Mouse (Mus musculus) hindbrain, embryonic 16.5 days (tissue): ENCODE measurements around the gene Car15. TPM values are rescaled to one million over a fixed set of nuclear protein-coding genes. Genes with fewer than 3 reads are reported as not detected.

ENCODE experiments used
- ATAC-seq: fragments of 200-750 bp; cut with Nextera tagmentation; 2 replicates; pipeline ENCODE4 v1.8.0; 2017; ENCODE audit warnings: moderate TSS enrichment, moderate library complexity
- H3K27ac ChIP-seq: fragments of 300-500 bp; sonication (generic); 2 replicates; pipeline ENCODE4 v1.5.1; 2014; ENCODE audit warnings: low read depth, mild to moderate bottlenecking, control low read depth, low read length, moderate library complexity
- H3K27me3 ChIP-seq: fragments of 300-500 bp; sonication (generic); replicated peaks from 2 replicates; pipeline ENCODE4 v1.6.1; 2014; ENCODE audit warnings: low read length; ENCODE audit not compliant: control insufficient read depth, insufficient read depth
- H3K36me3 ChIP-seq: fragments of 300-500 bp; sonication (generic); 2 replicates; pipeline ENCODE4 v1.6.1; 2014; ENCODE audit warnings: mild to moderate bottlenecking, low read length, moderate library complexity, mixed read lengths; ENCODE audit not compliant: control insufficient read depth, insufficient read depth
- H3K4me1 ChIP-seq: fragments of 300-500 bp; sonication (generic); 2 replicates; pipeline ENCODE4 v1.6.1; 2014; ENCODE audit warnings: low read depth, low read length; ENCODE audit not compliant: control insufficient read depth, insufficient read depth
- H3K4me2 ChIP-seq: fragments of 300-500 bp; sonication (generic); 2 replicates; pipeline ENCODE4 v1.6.1; 2014; ENCODE audit warnings: mild to moderate bottlenecking, low read length, control low read depth, moderate library complexity
- H3K4me3 ChIP-seq: fragments of 300-500 bp; sonication (generic); 2 replicates; pipeline ENCODE4 v1.5.1; 2014; ENCODE audit warnings: mild to moderate bottlenecking, low read length, control low read depth, moderate library complexity
- H3K9ac ChIP-seq: fragments of 300-500 bp; sonication (generic); 2 replicates; pipeline ENCODE4 v1.6.1; 2014; ENCODE audit warnings: low read depth, mild to moderate bottlenecking, control low read depth, low read length, moderate library complexity
- H3K9me3 ChIP-seq: fragments of 300-500 bp; sonication (generic); 2 replicates; pipeline ENCODE4 v1.6.1; 2014; ENCODE audit warnings: mild to moderate bottlenecking, low read length, moderate library complexity; ENCODE audit not compliant: control insufficient read depth
- WGBS: fragments of 180-500 bp; shearing (Covaris S2); extraction: QIAGEN DNeasy Blood & Tissue Kit; methylation state at CpG from one replicate; pipeline ENCODE4 v1.1.7; 2014; 5-methylcytosine and 5-hydroxymethylcytosine counted together
- polyA plus RNA-seq: library from polyadenylated mRNA; unstranded; fragments of >200 nt; fragmentation: Nextera tagmentation; extraction: Ambion mirVana; gene quantifications from 2 replicates; pipeline ENCODE4 v1.2.1, GENCODE M21; 2015

Gene Car15
- polyA plus RNA-seq, 1 experiment from 2014 or later, result 3.8 TPM

GRCm38 (mm10) chr16:17828229-17828628 is 9.9 kb downstream of the Car15 start:
- 90% methylated on average over 2 of the region's 2 CpGs for WGBS
- H3K9ac ChIP-seq, result no peak overlapping the region
- ATAC-seq, result no peak
- peaks cover 11% of the 10 kb centered on the region for H3K4me1 ChIP-seq
- no peaks in the 10 kb centered on the region for H3K9me3 ChIP-seq
- no peaks in the 10 kb centered on the region for H3K36me3 ChIP-seq
- H3K4me3 ChIP-seq, result no peak overlapping the region
- H3K27ac ChIP-seq, result no peak overlapping the region
- peaks cover 17% of the 10 kb centered on the region; the same call in 1 of the 2 replicates for H3K27me3 ChIP-seq
- H3K4me2 ChIP-seq, result no peak overlapping the region

- Histone ChIP-seq H3K9ac (no peak overlapping the region), H3K36me3 (no peaks in the 10 kb centered on the region), H3K27ac (no peak overlapping the region), H3K4me1 (no peaks in the 10 kb centered on the region), H3K4me3 (no peak overlapping the region), H3K4me2 (no peak overlapping the region), H3K9me3 (no peaks in the 10 kb centered on the region), H3K27me3 (peaks cover 11% of the 10 kb centered on the region; the same call in 1 of the 2 replicates)
- ATAC-seq, result no peak
- WGBS, result 67% methylated on average over 2 of the region's 2 CpGs
Observed at GRCm38 (mm10) chr16:17826500-17826899, 11.7 kb downstream of the Car15 start.

GRCm38 (mm10) chr16:17816528-17816927 is 21.6 kb downstream of the Car15 start:
- Histone ChIP-seq H3K4me2 (no peak overlapping the region), H3K27me3 (peaks cover 5% of the 10 kb centered on the region), H3K36me3 (no peaks in the 10 kb centered on the region), H3K27ac (peak overlapping the region; percentile 72; the same call in 1 of the 2 replicates), H3K9ac (no peak overlapping the region), H3K9me3 (no peaks in the 10 kb centered on the region), H3K4me3 (no peak overlapping the region), H3K4me1 (peaks cover 8% of the 10 kb centered on the region)
- ATAC-seq, result no peak
- 80% methylated on average over 8 of the region's 8 CpGs for WGBS

- WGBS, result 2% methylated on average over 55 of the region's 63 CpGs
- no peaks in the 10 kb centered on the region for H3K9me3 ChIP-seq
- H3K4me2 ChIP-seq, result peak overlapping the region; percentile 95
- H3K9ac ChIP-seq, result peak overlapping the region; percentile 79
- peak; percentile 89 for ATAC-seq
- H3K36me3 ChIP-seq, result no peaks in the 10 kb centered on the region
- H3K27me3 ChIP-seq, result peaks cover 5% of the 10 kb centered on the region
- peak overlapping the region; percentile 72 for H3K27ac ChIP-seq
- peak overlapping the region; percentile 57 for H3K4me3 ChIP-seq
- peaks cover 8% of the 10 kb centered on the region for H3K4me1 ChIP-seq
Observed at GRCm38 (mm10) chr16:17815411-17816402, 22.5 kb downstream of the Car15 start.

GRCm38 (mm10) chr16:17813173-17813572 is 25.0 kb downstream of the Car15 start:
- WGBS, result 64% methylated on average over 4 of the region's 4 CpGs
- Histone ChIP-seq H3K27ac (no peak overlapping the region), H3K9me3 (no peaks in the 10 kb centered on the region), H3K36me3 (no peaks in the 10 kb centered on the region), H3K9ac (no peak overlapping the region), H3K4me2 (no peak overlapping the region), H3K27me3 (peaks cover 3% of the 10 kb centered on the region; the same call in 1 of the 2 replicates), H3K4me1 (peaks cover 16% of the 10 kb centered on the region), H3K4me3 (no peak overlapping the region)
- no peak for ATAC-seq

GRCm38 (mm10) chr16:17812120-17812519 is 26.0 kb downstream of the Car15 start:
- Histone ChIP-seq H3K4me2 (no peak overlapping the region), H3K9ac (no peak overlapping the region), H3K36me3 (no peaks in the 10 kb centered on the region), H3K4me3 (no peak overlapping the region), H3K27ac (no peak overlapping the region), H3K27me3 (peaks cover 3% of the 10 kb centered on the region; the same call in 1 of the 2 replicates), H3K4me1 (peaks cover 22% of the 10 kb centered on the region), H3K9me3 (no peaks in the 10 kb centered on the region)
- WGBS, result 11% methylated on average over 5 of the region's 5 CpGs
- no peak for ATAC-seq

GRCm38 (mm10) chr16:17809711-17810110 is 28.5 kb downstream of the Car15 start:
- ATAC-seq, result no peak
- H3K4me2 ChIP-seq, result no peak overlapping the region
- peaks cover 26% of the 10 kb centered on the region for H3K4me1 ChIP-seq
- H3K9ac ChIP-seq, result 0 out of 2 replicates have a peak overlapping the region, but pooled peaks have one; percentile 14
- no peaks in the 10 kb centered on the region for H3K36me3 ChIP-seq
- H3K4me3 ChIP-seq, result no peak overlapping the region
- H3K9me3 ChIP-seq, result no peaks in the 10 kb centered on the region
- 20% methylated on average over 7 of the region's 7 CpGs for WGBS
- H3K27ac ChIP-seq, result no peak overlapping the region; the same call in 1 of the 2 replicates
- H3K27me3 ChIP-seq, result peaks cover 14% of the 10 kb centered on the region

GRCm38 (mm10) chr16:17809125-17809524 is 29.0 kb downstream of the Car15 start:
- WGBS, result 75% methylated on average over 4 of the region's 4 CpGs
- H3K4me2 ChIP-seq, result no peak overlapping the region
- no peak for ATAC-seq
- H3K9ac ChIP-seq, result no peak overlapping the region
- H3K27ac ChIP-seq, result no peak overlapping the region; the same call in 1 of the 2 replicates
- peaks cover 17% of the 10 kb centered on the region for H3K27me3 ChIP-seq
- no peaks in the 10 kb centered on the region for H3K36me3 ChIP-seq
- H3K4me3 ChIP-seq, result no peak overlapping the region
- no peaks in the 10 kb centered on the region for H3K9me3 ChIP-seq
- H3K4me1 ChIP-seq, result peaks cover 32% of the 10 kb centered on the region
